Mouse (Mus musculus): ENCODE measurements at regions not wholly inside any gene's neighbourhood (a gene's known extent, or its start where the extent isn't known, plus 50 kb on each side); places are given as distances from the start of the nearest gene placed in this dataset.

DNA sequence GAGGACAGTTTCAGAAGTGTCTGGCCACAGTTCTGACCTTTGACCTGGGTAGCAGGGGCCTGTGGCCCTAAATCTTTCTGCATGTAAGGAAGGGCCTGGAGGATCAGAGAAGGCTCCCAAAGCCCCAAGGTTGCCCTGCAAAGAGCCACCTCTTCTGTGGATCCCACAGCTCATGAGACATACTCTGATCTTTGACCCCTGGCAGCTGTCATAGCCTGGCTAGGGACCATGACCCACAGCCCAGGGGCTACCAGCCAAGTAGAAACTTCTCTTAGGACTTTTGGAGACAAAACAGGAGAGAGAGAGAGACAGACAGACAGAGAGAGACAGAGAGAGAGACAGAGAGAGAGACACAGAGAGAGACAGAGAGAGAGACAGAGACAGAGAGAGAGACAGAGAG, 110.4 kb upstream of the Gli2 start:
- Histone ChIP-seq H3K4me1 (replicated peaks) (no peaks in the 10 kb centered on the region), H3K36me3 (no peaks in the 10 kb centered on the region), H3K27me3 (no peaks in the 10 kb centered on the region), H3K9me3 (no peaks in the 10 kb centered on the region), H3K9ac (no peak overlapping the region), H3K27ac (no peak overlapping the region), H3K4me3 (no peak overlapping the region), H3K4me2 (no peak overlapping the region)
- no peak for ATAC-seq (ENCODE audit: low FRiP score)

DNA sequence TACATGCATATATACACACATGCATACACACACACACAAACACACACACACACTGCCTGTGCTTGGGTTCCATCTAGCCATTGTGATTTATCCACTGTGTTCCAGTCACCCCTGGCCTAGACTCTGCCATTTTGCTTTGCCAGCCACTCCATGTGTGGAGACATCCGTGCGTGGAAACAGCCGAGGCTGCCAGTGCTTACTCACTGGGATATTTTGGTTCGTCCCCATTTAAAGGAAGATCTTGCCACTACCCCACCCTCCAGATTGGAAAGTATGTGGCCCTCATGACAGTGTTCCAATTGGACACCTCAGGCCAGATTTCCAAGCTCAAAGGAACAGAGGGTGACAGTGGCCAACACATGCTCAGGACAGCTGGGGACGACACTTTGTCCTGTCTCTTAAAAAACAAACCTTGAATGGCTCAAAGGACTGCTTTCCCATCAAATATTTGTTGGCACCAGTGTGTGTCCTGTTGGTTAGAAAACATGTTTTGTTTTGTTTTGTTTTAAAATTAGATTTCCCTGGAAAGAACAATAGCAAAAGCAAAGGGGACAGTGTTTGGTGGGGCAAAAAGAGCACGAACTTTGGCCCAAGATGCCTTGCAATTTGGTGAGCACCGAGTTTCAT, 109.8 kb upstream of the Gli2 start:
- H3K36me3 ChIP-seq = no peaks in the 10 kb centered on the region
- no peaks in the 10 kb centered on the region for H3K27me3 ChIP-seq
- 83% methylated on average over 7 of the region's 7 CpGs for WGBS
- H3K9ac ChIP-seq = no peak overlapping the region
- no peak overlapping the region for H3K4me3 ChIP-seq
- H3K4me2 ChIP-seq = no peak overlapping the region
- H3K27ac ChIP-seq = no peak overlapping the region
- H3K9me3 ChIP-seq = no peaks in the 10 kb centered on the region
- no peaks in the 10 kb centered on the region for H3K4me1 ChIP-seq (replicated peaks)
- no peak for ATAC-seq (ENCODE audit: low FRiP score)

DNA sequence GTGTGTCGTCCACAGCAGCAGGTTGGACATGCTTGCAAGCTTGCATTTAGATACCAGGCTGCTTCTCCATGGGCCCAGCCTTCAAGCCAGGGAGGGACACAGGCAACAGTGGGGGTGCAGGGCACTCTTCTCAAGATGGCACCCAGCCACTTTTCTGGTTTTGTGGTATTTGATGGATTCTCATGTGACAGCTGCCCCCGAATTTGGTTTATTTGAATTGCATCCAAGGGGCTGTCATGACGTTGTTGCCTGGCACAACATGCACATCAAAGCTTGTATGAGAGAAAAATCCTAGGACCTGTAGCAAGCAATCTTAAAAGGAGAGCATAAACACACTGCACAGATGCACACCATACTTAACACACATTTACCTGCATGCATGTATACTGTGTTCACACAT, 108.3 kb upstream of the Gli2 start:
- Histone ChIP-seq H3K27ac (no peak overlapping the region), H3K4me1 (replicated peaks) (no peaks in the 10 kb centered on the region), H3K36me3 (no peaks in the 10 kb centered on the region), H3K4me2 (no peak overlapping the region), H3K4me3 (no peak overlapping the region), H3K9ac (no peak overlapping the region), H3K27me3 (no peaks in the 10 kb centered on the region), H3K9me3 (no peaks in the 10 kb centered on the region)
- WGBS = 75% methylated on average over 3 of the region's 3 CpGs
- ATAC-seq (ENCODE audit: low FRiP score) = no peak

DNA sequence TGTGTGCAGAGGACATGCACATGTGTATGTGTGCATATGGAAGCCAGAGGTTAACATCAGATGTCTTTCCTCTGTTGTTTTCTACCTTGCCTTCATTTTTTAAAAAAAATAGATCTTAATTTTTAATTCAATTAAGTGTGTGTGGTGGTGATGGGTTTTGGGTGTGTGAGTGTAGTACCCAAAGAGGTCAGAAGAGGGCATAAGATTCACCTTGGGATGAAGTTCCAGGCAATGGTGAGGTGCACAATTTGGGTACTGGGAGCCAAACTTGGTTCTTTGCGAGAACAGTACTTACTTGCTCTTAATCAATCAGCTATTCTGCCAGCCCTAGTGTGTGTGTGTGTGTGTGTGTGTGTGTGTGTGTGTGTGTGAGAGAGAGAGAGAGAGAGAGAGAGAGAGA, 106.9 kb upstream of the Gli2 start:
- H3K4me1 ChIP-seq (replicated peaks) = no peaks in the 10 kb centered on the region
- H3K9me3 ChIP-seq = no peaks in the 10 kb centered on the region
- no peak overlapping the region for H3K9ac ChIP-seq
- H3K36me3 ChIP-seq = no peaks in the 10 kb centered on the region
- ATAC-seq (ENCODE audit: low FRiP score) = no peak
- no peak overlapping the region for H3K4me3 ChIP-seq
- H3K4me2 ChIP-seq = no peak overlapping the region
- WGBS = 86% methylated on average over 1 of the region's 1 CpGs
- no peak overlapping the region for H3K27ac ChIP-seq
- no peaks in the 10 kb centered on the region for H3K27me3 ChIP-seq

DNA sequence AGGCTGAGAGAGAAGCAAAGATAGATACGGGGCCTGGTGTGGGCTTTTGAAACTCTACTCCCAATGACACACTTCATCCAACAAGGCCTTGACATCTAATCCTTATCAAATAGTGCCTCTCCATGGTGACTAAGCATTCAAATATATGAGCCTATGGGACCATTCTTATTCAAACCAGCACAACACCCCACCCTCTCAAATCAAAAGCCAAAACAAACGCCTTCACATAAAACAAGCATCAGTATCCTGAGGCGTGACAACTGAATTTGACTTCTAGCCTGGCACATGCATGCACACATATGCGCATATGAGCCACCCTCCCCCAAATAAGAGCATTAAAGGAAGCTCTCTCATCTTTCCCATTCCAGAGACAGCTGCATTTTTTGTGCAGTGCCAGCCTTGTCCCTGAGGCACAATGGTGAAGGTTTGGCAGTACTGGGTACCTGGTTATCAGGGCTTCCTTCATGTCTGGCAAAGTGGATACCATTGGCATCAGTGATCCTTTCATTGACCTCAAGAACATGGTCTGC, 103.8 kb upstream of the Gli2 start:
- no peaks in the 10 kb centered on the region for H3K9me3 ChIP-seq

DNA sequence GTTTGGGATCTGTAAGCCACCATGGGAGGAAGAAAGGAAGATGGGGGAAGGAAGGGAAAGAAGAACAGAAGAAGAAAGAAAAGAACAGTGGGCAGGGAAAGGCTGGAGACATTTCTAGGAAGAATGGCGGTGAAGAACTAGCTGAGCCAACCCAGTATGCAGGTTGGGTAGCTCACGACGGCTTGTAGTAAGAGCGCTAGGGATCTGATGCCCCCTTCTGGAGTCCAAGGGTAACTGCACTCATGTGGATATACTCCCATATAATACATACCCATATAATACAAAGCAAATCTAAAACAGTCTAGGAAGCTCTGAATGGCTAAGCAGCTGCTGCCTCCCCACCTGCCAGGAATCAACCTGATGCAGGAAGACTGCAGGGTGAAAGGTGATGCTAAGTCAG, 100.2 kb upstream of the Gli2 start:
- H3K4me1 ChIP-seq (replicated peaks) = no peaks in the 10 kb centered on the region
- no peak for ATAC-seq (ENCODE audit: low FRiP score)
- no peak overlapping the region for H3K27ac ChIP-seq
- H3K27me3 ChIP-seq = no peaks in the 10 kb centered on the region
- H3K4me3 ChIP-seq = no peak overlapping the region
- no peaks in the 10 kb centered on the region for H3K9me3 ChIP-seq
- no peak overlapping the region for H3K4me2 ChIP-seq
- no peak overlapping the region for H3K9ac ChIP-seq
- no peaks in the 10 kb centered on the region for H3K36me3 ChIP-seq
- 95% methylated on average over 4 of the region's 4 CpGs for WGBS

More for the DNA sequence above, 103.8 kb upstream of the Gli2 start:
- ATAC-seq (ENCODE audit: low FRiP score) = no peak
- Histone ChIP-seq H3K36me3 (no peaks in the 10 kb centered on the region), H3K9ac (no peak overlapping the region), H3K27me3 (no peaks in the 10 kb centered on the region), H3K4me2 (no peak overlapping the region), H3K4me3 (no peak overlapping the region), H3K4me1 (replicated peaks) (no peaks in the 10 kb centered on the region), H3K27ac (no peak overlapping the region)
- WGBS = 85% methylated on average over 4 of the region's 4 CpGs

DNA sequence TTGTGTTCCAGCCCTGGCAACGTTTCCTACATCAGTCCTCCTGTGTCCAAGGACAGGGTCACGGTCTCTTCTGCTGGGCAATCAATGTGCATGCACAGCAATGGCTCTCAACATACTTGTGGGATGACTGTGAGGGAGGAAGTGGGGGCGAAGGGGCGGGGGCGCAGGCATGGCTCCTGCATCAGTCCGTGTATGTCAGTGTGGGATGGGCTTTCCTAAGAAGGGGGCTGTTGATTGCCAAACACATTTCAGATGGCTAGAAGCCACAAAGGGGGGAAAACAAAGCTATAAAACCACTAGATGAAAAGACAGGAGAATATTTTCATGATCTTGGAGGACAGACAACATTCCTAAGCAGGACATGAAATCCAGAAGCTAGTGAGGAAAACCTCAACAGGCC, 99.4 kb upstream of the Gli2 start:
- Histone ChIP-seq H3K9ac (no peak overlapping the region), H3K4me2 (no peak overlapping the region), H3K27me3 (no peaks in the 10 kb centered on the region), H3K9me3 (no peaks in the 10 kb centered on the region), H3K4me3 (no peak overlapping the region), H3K4me1 (replicated peaks) (no peaks in the 10 kb centered on the region), H3K36me3 (no peaks in the 10 kb centered on the region), H3K27ac (no peak overlapping the region)
- WGBS = 89% methylated on average over 6 of the region's 6 CpGs
- ATAC-seq (ENCODE audit: low FRiP score) = no peak

DNA sequence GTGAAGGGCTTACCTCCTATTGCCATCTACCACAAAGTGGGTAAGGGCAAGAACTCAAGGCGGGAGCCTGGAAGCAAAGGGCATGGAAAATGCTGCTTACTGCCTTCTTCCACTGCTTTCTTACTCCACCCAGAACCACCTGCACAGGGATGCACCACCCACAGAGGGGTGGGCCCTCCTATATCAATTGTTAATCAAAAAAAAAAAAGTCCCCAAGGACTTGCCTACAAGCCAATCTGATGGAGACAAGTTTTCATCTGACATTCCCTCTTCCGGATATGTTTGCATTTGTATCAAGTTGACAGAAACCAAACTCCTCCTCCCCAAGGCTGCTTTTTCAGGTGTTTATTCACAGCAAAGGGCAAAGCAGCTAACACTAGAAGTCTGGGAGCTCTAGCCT, 94.1 kb upstream of the Gli2 start:
- Histone ChIP-seq H3K4me3 (no peak overlapping the region), H3K36me3 (no peaks in the 10 kb centered on the region), H3K9me3 (no peaks in the 10 kb centered on the region), H3K27me3 (no peaks in the 10 kb centered on the region), H3K4me1 (replicated peaks) (no peaks in the 10 kb centered on the region), H3K9ac (no peak overlapping the region), H3K4me2 (no peak overlapping the region), H3K27ac (no peak overlapping the region)
- no peak for ATAC-seq (ENCODE audit: low FRiP score)
- 93% methylated on average over 2 of the region's 2 CpGs for WGBS

DNA sequence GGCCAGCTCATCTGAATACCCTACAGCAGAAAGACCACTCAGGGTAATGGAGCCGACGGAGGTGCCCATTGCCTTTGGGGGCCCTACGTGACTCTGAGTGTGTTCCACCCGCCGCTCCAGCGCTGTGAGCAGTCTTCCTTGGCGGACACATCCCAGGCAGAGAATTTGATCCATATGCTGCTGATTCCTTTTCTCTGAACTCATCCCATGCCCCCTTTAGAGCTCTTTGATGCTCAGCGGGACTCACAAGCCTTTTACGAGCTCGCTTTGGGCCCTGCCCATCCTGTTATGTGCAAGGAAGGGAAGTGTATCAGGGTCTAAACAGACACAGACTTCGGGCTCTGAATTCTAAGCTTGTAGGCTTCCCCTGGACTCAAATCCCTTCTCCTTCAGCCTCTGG, 90.4 kb upstream of the Gli2 start:
- no peaks in the 10 kb centered on the region for H3K9me3 ChIP-seq
- ATAC-seq (ENCODE audit: low FRiP score) = no peak
- H3K27ac ChIP-seq = no peak overlapping the region
- no peak overlapping the region for H3K4me2 ChIP-seq
- H3K4me1 ChIP-seq (replicated peaks) = no peaks in the 10 kb centered on the region
- H3K4me3 ChIP-seq = no peak overlapping the region
- H3K27me3 ChIP-seq = no peaks in the 10 kb centered on the region
- no peak overlapping the region for H3K9ac ChIP-seq
- no peaks in the 10 kb centered on the region for H3K36me3 ChIP-seq
- 58% methylated on average over 11 of the region's 11 CpGs for WGBS

DNA sequence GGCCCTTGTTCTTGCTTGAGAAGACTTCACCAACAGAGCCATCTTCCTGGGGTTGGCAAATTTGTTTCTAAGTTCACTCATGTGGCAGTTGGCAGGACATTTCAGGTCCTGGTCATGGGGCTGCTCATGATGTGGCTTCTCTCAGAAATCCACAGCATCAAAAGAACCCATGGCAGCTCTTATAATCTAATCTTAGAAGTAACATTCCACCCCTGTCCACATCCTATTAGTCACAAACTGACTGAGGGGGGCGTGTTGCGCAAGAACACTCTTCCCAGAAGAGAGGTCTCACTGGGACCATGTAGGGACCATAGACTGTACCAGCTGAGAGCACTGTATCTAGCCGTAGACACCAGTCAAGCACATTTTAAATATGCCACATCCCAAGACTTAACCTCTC, 75.6 kb upstream of the Gli2 start:
- H3K4me2 ChIP-seq = no peak overlapping the region
- no peak overlapping the region for H3K4me3 ChIP-seq
- H3K4me1 ChIP-seq (replicated peaks) = no peaks in the 10 kb centered on the region
- no peak overlapping the region for H3K9ac ChIP-seq
- WGBS = 97% methylated on average over 3 of the region's 3 CpGs
- no peak for ATAC-seq (ENCODE audit: low FRiP score)
- H3K27me3 ChIP-seq = no peaks in the 10 kb centered on the region
- no peak overlapping the region for H3K27ac ChIP-seq
- no peaks in the 10 kb centered on the region for H3K36me3 ChIP-seq
- no peaks in the 10 kb centered on the region for H3K9me3 ChIP-seq

DNA sequence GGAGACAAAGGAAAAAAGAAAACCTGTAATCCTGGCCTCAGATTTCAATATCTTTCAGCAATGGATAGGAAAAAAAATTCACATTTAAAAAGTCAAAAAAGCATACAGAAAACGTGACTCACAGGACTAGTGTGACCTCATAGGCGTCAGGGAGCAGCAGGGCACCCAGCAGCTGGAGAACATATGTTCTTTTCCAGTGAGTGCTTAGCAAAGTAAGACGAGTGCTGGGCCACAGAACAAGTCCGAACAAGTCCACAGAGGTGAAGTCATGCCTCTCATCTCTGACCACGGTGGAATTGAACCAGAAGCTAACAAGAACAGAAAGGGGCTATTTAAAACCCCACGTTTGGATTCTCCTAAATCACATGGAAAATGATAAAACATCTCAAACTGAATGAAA, 72.1 kb upstream of the Gli2 start:
- Histone ChIP-seq H3K4me2 (no peak overlapping the region), H3K27me3 (no peaks in the 10 kb centered on the region), H3K27ac (no peak overlapping the region), H3K9me3 (no peaks in the 10 kb centered on the region), H3K4me3 (no peak overlapping the region), H3K4me1 (replicated peaks) (no peaks in the 10 kb centered on the region), H3K9ac (no peak overlapping the region), H3K36me3 (no peaks in the 10 kb centered on the region)
- 63% methylated on average over 6 of the region's 6 CpGs for WGBS
- no peak for ATAC-seq (ENCODE audit: low FRiP score)

DNA sequence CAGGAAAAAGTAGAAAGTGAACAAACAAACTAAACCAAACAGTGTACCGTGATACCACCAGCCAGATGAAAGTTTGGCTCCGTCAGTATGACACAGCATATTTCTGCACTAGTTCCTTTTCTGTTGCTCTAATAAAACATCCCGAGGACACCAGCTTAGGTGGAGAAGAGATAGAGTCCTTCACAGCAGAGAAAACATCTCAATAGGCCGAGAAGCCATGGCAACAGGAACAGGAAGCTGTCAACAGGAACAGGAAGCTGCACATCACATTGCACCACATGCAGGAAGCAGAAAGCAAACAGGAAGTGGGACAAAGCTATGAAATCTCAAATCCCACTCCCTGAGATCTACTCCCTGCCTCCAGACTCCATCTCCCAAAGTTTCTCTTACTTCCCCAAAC, 71.4 kb upstream of the Gli2 start:
- 90% methylated on average over 4 of the region's 4 CpGs for WGBS
- no peaks in the 10 kb centered on the region for H3K27me3 ChIP-seq

DNA sequence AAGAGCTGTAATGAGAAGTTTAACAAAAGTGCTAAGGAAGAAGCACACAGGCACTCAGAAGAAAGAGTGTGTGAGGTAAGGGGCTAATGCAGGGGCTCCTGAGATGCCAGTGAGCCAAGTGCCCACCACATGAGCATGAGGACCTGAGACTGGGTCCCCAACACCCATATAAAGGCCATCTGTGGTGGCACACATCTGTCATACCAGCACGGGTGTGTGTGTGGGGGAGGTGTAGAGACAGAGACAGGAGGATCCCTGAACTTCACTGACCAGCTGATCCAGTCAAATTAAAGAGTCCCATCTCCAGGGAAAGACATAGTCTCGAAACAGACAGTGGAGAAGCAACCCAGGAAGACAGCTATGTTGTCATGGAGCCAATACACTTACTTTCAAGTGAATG, 70.6 kb upstream of the Gli2 start:
- 72% methylated on average over 2 of the region's 2 CpGs for WGBS
- Histone ChIP-seq H3K27me3 (no peaks in the 10 kb centered on the region), H3K9me3 (no peaks in the 10 kb centered on the region), H3K4me1 (replicated peaks) (no peaks in the 10 kb centered on the region), H3K27ac (no peak overlapping the region), H3K9ac (no peak overlapping the region), H3K36me3 (no peaks in the 10 kb centered on the region), H3K4me2 (no peak overlapping the region), H3K4me3 (no peak overlapping the region)
- ATAC-seq (ENCODE audit: low FRiP score) = no peak

More for the DNA sequence above, 71.4 kb upstream of the Gli2 start:
- H3K9ac ChIP-seq = no peak overlapping the region
- H3K4me3 ChIP-seq = no peak overlapping the region
- no peak overlapping the region for H3K4me2 ChIP-seq
- no peaks in the 10 kb centered on the region for H3K9me3 ChIP-seq
- H3K36me3 ChIP-seq = no peaks in the 10 kb centered on the region
- no peak overlapping the region for H3K27ac ChIP-seq
- ATAC-seq (ENCODE audit: low FRiP score) = no peak
- H3K4me1 ChIP-seq (replicated peaks) = no peaks in the 10 kb centered on the region

All from hindbrain, embryonic 13.5 days (tissue).